Mouse (Mus musculus) G1E (cell line): Measurements from ENCODE around the gene Nenf.
A peak's percentile ranks its signal among the peaks of the same experiment; 100 is the strongest.

Experiments used
- CTCF ChIP-seq: IDR thresholded peaks from 2 replicates; pipeline ENCODE4 v1.5.1; 2012; ENCODE audit warnings: low read depth, low read length, inconsistent platforms, mixed read lengths
- GATA1 ChIP-seq: IDR thresholded peaks from 2 replicates; pipeline ENCODE4 v1.6.1; 2012; ENCODE audit warnings: borderline replicate concordance, low read length, inconsistent platforms, mixed read lengths

- TF ChIP-seq GATA1 (no peak), CTCF (0 out of 2 replicates have a peak, but pooled peaks have one; percentile 10)
Observed at GRCm38 (mm10) chr1:191282319-191282718, 35.7 kb downstream of the Nenf start.
